Mouse (Mus musculus): ENCODE measurements at regions not wholly inside any gene's neighbourhood (a gene's known extent, or its start where the extent isn't known, plus 50 kb on each side); places are given as distances from the start of the nearest gene placed in this dataset.

DNA sequence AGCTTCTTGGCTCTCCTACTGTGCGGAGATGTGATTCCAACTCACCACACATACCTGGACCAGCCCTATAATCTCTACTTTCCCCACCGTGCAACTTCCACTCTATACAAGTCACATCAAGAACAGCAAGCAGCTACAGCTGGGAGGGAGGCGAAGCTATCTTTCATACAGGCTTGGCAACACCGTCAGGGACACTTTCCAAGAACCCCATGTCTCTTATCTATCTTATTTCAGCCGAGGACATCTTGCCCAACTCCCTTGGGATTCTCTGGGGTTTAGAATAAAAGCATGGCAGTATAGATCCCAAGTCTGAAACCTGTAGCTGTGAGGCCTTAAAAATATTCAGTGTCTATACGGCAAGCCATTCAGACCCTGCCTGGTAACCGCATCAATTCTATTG is 341.5 kb upstream of the Tbx3 start:
- TF ChIP-seq POLR2A (IDR thresholded peaks at IDR 0.05; ENCODE audit: extremely low read depth, insufficient read depth, low read length) = no peak
- no peak for TF ChIP-seq CTCF (IDR thresholded peaks at IDR 0.05; ENCODE audit: extremely low read depth, insufficient read depth, low read length)
